Mouse (Mus musculus): ENCODE data around the gene Arhgef40. TPM values are rescaled to one million over a fixed set of nuclear protein-coding genes. Genes with fewer than 3 reads are reported as not detected.
A peak's percentile ranks its signal among the peaks of the same experiment; 100 is the strongest.

Gene Arhgef40
- polyA plus RNA-seq, 1 experiment: 72.8 TPM

DNA sequence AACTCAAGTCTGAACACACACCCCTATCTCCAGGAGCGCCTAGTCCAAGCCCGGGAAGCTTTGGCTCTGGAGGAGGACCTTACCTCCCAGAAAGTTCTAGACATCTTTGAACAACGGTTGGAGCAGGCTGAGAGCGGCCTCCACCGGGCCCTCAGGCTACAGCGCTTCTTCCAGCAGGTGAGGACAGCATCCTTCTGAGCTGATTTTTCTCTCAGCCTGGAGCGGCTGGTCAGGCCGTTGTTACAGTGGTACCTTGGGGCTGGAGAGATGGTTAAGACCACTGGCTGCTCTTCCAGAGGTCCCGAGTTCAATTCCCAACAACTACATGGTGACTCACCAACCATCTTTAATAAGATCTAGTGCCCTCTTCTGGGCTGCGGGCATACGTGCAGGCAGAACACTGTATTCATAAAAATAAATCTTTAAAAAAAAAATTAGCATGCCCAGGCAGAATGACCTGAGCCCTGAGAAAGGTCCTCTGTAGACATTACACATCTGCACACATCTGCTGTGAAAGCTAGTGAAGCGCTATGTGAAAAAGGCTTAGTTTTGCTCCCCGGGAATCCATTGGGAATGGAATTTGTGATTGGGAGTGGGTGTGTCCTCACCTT lies 11.8 kb downstream of the Arhgef40 start:
- Histone ChIP-seq H3K4me1 (ENCODE audit: control insufficient read depth, insufficient read depth, low read length) (no peaks in the 10 kb centered on the region), H3K4me3 (replicated peaks; ENCODE audit: extremely low read depth, low read depth, low read length) (no peak overlapping the region)
- TF ChIP-seq CTCF (IDR thresholded peaks at IDR 0.05; ENCODE audit: insufficient read depth, low read length) (no peak), POLR2A (IDR thresholded peaks at IDR 0.05; ENCODE audit: borderline replicate concordance, extremely low read depth, low read depth, low read length) (no peak)
- 83% methylated on average over 13 of the region's 13 CpGs for WGBS
- DNase-seq: no peak

DNA sequence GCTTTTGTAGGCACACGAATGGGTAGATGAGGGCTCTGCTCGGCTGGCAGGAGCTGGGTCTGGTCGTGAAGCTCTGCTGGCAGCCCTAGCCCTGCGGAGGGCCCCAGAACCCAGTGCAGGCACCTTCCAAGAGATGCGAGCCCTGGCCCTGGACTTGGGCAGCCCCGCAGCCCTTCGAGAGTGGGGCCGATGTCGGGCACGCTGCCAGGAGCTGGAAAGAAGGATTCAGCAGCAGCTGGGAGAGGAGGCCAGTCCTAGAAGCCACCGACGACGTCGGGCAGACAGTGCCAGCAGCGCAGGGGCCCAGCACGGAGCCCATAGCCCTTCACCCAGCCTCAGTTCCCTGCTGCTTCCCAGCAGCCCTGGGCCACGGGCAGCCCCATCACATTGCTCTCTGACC lies 12.3 kb downstream of the Arhgef40 start:
- WGBS: 74% methylated on average over 17 of the region's 17 CpGs
- H3K4me3 ChIP-seq (replicated peaks; ENCODE audit: extremely low read depth, low read depth, low read length): no peak overlapping the region
- DNase-seq: no peak
- no peak for TF ChIP-seq POLR2A (IDR thresholded peaks at IDR 0.05; ENCODE audit: borderline replicate concordance, extremely low read depth, low read depth, low read length)
- TF ChIP-seq CTCF (IDR thresholded peaks at IDR 0.05; ENCODE audit: insufficient read depth, low read length): no peak
- no peaks in the 10 kb centered on the region for H3K4me1 ChIP-seq (ENCODE audit: control insufficient read depth, insufficient read depth, low read length)

DNA sequence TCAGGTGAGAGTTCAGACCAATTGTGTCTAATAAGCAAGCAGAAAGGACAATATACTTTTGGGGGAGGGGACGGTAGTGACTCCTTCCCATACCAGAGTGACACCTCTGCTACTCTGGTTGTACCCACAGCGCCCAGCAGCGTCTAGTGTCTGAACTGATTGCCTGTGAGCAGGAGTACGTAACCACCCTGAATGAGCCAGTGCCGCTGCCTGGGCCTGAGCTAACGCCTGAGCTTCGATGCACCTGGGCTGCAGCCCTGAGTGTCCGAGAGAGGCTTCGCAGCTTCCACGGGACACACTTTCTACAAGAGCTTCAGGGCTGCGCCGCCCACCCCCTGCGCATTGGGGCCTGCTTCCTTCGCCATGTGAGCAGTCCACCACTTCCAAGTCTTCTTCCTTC lies 13.0 kb downstream of the Arhgef40 start:
- 94% methylated on average over 14 of the region's 14 CpGs for WGBS
- Histone ChIP-seq H3K4me3 (replicated peaks; ENCODE audit: extremely low read depth, low read depth, low read length) (no peak overlapping the region), H3K4me1 (ENCODE audit: control insufficient read depth, insufficient read depth, low read length) (no peaks in the 10 kb centered on the region)
- TF ChIP-seq CTCF (IDR thresholded peaks at IDR 0.05; ENCODE audit: insufficient read depth, low read length): no peak
- no peak for TF ChIP-seq POLR2A (IDR thresholded peaks at IDR 0.05; ENCODE audit: borderline replicate concordance, extremely low read depth, low read depth, low read length)
- DNase-seq: no peak

DNA sequence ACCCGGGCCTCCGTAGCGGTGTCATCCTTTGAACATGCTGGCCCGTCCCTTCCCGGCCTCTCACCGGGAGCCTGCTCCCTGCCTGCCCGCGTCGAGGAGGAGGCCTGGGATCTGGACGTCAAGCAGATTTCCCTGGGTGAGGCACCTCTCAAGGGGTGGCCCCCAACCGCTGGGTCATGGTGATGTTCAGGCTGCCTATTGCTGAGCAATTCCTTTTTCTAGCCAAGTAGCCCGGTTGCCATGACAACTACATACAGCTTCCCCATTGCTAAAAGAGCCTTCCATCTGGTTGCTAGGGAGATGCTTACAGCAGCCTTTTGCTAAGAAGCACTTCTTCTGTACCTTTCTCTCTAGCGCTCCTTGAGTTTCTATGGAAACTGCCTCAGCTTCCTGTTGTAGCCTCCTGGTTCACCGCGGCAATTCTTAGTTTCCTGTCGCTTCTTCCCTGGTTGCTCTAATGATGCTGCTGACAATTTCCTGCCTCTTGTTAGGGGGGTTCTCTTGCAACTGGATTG lies 19.5 kb downstream of the Arhgef40 start:
- 49% methylated on average over 16 of the region's 16 CpGs for WGBS
- H3K4me1 ChIP-seq (ENCODE audit: control insufficient read depth, insufficient read depth, low read length): peaks cover 3% of the 10 kb centered on the region
- DNase-seq: no peak
- TF ChIP-seq CTCF (IDR thresholded peaks at IDR 0.05; ENCODE audit: insufficient read depth, low read length) (no peak), POLR2A (IDR thresholded peaks at IDR 0.05; ENCODE audit: borderline replicate concordance, extremely low read depth, low read depth, low read length) (no peak)
- H3K4me3 ChIP-seq (replicated peaks; ENCODE audit: extremely low read depth, low read depth, low read length): no peak overlapping the region

DNA sequence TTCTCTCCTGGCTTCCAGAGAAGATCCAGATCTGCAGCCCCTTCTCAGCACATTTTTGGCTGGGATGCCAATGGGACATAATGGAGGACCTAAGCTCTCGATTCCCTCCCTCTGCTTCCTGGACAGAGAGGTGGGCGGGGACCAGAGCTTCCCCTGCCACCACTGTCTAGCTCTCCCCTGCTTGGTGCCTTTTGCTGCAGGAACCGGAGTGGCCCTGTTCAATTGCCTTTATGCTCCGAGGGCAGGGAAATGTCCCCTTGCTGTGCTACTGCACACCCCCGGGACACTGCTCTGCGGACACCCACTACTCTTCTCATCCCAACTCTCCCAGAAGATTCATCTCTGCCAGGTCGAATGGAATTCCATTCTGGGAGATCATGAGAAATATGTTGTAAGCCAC lies 20.6 kb downstream of the Arhgef40 start:
- no peak for DNase-seq
- WGBS: 72% methylated on average over 7 of the region's 7 CpGs
- Histone ChIP-seq H3K4me3 (replicated peaks; ENCODE audit: extremely low read depth, low read depth, low read length) (no peak overlapping the region), H3K4me1 (ENCODE audit: control insufficient read depth, insufficient read depth, low read length) (peaks cover 4% of the 10 kb centered on the region)
- no peak for TF ChIP-seq POLR2A (IDR thresholded peaks at IDR 0.05; ENCODE audit: borderline replicate concordance, extremely low read depth, low read depth, low read length)
- TF ChIP-seq CTCF (IDR thresholded peaks at IDR 0.05; ENCODE audit: insufficient read depth, low read length): no peak

DNA sequence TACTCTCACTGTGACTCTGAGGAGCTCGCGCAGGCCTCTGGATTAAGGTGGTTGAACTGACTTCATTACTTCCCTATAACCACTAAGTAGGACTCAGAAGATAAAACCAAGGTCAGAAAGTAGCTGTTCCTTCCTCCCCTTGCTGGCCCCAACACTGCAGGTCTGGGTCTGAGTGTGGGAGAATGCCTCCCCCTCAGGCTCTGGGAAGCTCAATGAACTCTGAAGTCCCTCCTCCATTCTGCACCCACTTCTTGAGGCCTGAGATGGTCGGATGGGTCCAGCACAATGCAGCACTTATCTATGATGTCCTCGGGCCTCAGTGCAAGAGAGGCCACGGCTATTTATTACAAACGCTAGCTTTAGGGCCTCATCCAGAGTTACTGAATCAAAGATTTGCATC lies 21.1 kb downstream of the Arhgef40 start:
- H3K4me3 ChIP-seq (replicated peaks; ENCODE audit: extremely low read depth, low read depth, low read length): no peak overlapping the region
- DNase-seq: no peak
- no peak for TF ChIP-seq POLR2A (IDR thresholded peaks at IDR 0.05; ENCODE audit: borderline replicate concordance, extremely low read depth, low read depth, low read length)
- TF ChIP-seq CTCF (IDR thresholded peaks at IDR 0.05; ENCODE audit: insufficient read depth, low read length): no peak
- peaks cover 4% of the 10 kb centered on the region for H3K4me1 ChIP-seq (ENCODE audit: control insufficient read depth, insufficient read depth, low read length)
- 77% methylated on average over 6 of the region's 6 CpGs for WGBS

DNA sequence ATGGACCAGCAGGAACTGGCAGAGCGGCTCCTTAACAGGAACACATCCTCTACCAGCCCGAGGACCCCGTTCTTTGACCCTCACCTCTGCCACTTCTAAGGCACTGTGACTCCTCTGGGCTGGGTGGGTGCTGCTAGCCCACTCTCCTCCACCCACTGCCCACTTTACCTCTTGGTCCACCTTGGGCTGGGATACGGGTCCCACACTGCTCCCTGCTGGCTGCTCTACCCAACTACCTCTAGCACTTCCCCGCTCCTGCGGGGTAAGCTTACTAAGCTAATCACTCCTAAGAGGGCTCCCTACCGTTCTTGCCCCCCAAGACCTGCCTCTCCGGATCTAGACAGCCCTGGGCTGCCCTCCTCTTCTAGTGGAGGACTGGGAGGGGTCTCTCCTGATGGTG lies 21.7 kb downstream of the Arhgef40 start:
- Histone ChIP-seq H3K4me1 (ENCODE audit: control insufficient read depth, insufficient read depth, low read length) (peaks cover 4% of the 10 kb centered on the region), H3K4me3 (replicated peaks; ENCODE audit: extremely low read depth, low read depth, low read length) (no peak overlapping the region)
- TF ChIP-seq CTCF (IDR thresholded peaks at IDR 0.05; ENCODE audit: insufficient read depth, low read length): peak; percentile 21; the same call in 1 of the 2 replicates
- TF ChIP-seq POLR2A (IDR thresholded peaks at IDR 0.05; ENCODE audit: borderline replicate concordance, extremely low read depth, low read depth, low read length): no peak
- DNase-seq: no peak
- 78% methylated on average over 8 of the region's 8 CpGs for WGBS

DNA sequence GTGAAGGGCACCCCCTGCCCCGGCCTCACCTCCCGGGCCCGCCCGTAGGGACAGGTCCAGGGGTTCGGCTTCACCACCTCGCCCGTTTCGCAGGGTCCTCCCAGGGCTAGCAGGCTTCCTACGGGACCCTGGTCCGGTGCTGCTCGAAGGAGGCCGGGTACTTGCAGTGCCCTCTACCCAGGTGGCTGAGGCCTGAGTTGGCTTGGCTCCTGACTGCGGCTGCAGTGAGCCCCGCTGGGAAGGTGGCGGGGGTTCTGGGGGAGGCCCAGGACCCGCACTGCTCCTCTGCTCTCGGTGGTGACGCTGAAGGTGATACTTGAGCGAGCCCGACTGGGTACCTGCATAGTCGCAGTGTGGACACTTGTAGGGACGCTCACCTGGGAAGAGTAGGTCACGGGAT lies 22.3 kb downstream of the Arhgef40 start:
- H3K4me1 ChIP-seq (ENCODE audit: control insufficient read depth, insufficient read depth, low read length): peaks cover 4% of the 10 kb centered on the region

DNA sequence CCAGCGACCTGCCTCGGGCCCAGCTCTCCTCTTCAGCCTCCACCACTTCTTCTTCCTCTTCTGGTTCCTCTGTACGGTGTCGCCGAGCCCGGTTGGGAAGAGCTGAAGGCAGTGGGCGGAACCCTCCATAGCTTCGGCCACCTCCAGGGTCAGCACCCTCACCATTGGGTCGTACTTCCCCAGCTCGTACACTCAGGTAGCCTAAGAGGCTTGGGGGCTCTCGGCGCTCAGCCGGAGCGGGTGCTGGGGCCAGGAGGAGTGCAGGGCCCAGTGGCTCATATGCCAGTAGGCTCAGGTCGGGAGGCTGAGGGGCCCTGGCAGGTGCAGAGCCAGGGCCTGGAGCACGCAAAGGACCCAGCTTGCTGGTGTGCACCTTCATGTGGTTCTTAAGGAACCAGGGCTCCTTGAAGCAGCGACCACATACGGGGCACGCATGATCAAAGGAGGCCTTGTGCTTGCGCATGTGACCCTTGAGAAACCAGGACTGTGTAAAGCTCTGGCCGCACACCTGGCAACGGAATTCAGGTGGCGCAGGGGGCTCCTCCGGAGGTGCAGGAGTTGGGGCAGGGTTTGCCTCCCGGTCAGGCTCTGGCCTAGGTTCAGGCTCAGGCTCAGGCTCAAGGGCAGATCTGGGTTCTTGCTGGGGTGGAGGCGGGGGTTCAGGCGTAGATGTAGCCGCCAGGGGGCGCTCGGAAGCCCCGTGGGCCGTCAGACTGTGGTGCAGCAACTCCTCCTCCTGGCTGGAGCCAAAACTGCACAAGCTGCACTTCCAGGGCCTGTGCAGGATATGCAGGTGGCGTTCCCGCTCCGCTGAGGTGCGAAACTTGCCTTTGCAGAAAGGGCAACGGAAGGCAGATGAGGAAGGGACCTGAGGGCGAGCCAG lies 24.0 kb downstream of the Arhgef40 start:
- peak; percentile 90 for DNase-seq
- 50% methylated on average over 38 of the region's 38 CpGs for WGBS
- peak; percentile 97 for TF ChIP-seq CTCF (IDR thresholded peaks at IDR 0.05; ENCODE audit: insufficient read depth, low read length)
- peak; percentile 12; the same call in 1 of the 2 replicates for TF ChIP-seq POLR2A (IDR thresholded peaks at IDR 0.05; ENCODE audit: borderline replicate concordance, extremely low read depth, low read depth, low read length)
- Histone ChIP-seq H3K4me3 (replicated peaks; ENCODE audit: extremely low read depth, low read depth, low read length) (no peak overlapping the region), H3K4me1 (ENCODE audit: control insufficient read depth, insufficient read depth, low read length) (peaks cover 5% of the 10 kb centered on the region)

More for the DNA sequence above, 22.3 kb downstream of the Arhgef40 start:
- H3K4me3 ChIP-seq (replicated peaks; ENCODE audit: extremely low read depth, low read depth, low read length): no peak overlapping the region
- no peak for DNase-seq
- TF ChIP-seq POLR2A (IDR thresholded peaks at IDR 0.05; ENCODE audit: borderline replicate concordance, extremely low read depth, low read depth, low read length): no peak
- TF ChIP-seq CTCF (IDR thresholded peaks at IDR 0.05; ENCODE audit: insufficient read depth, low read length): no peak
- 92% methylated on average over 23 of the region's 23 CpGs for WGBS
